Mouse (Mus musculus) heart, postnatal 0 days (tissue): ENCODE results near the gene Hikeshi. TPM values are rescaled to one million over a fixed set of nuclear protein-coding genes. Genes with fewer than 3 reads are reported as not detected.

Experiments used
- ATAC-seq: fragments of 200-750 bp; cut with Nextera tagmentation; 2 replicates; pipeline ENCODE4 v1.8.0; 2017; ENCODE audit warnings: low read depth, moderate number of reproducible peaks, moderate library complexity; ENCODE audit not compliant: insufficient read depth
- DNase-seq: peaks from one replicate; pipeline ENCODE4 v3.0.0-alpha.2; 2016; ENCODE audit warnings: low spot score
- H3K27ac ChIP-seq: fragments of 300-500 bp; sonication (generic); 2 replicates; pipeline ENCODE4 v1.5.1; 2014; ENCODE audit warnings: low read depth, mild to moderate bottlenecking
- H3K27me3 ChIP-seq: fragments of 300-500 bp; sonication (generic); 2 replicates; pipeline ENCODE4 v1.6.1; 2014; ENCODE audit warnings: low read length, mixed read lengths; ENCODE audit not compliant: control insufficient read depth, insufficient read depth
- H3K36me3 ChIP-seq: fragments of 300-500 bp; sonication (generic); replicated peaks from 2 replicates; pipeline ENCODE4 v1.6.1; 2014; ENCODE audit warnings: low read length, mixed read lengths; ENCODE audit not compliant: control insufficient read depth, insufficient read depth
- H3K4me1 ChIP-seq: fragments of 300-500 bp; sonication (generic); 2 replicates; pipeline ENCODE4 v1.6.1; 2014; ENCODE audit warnings: antibody characterized with exemption; ENCODE audit not compliant: control insufficient read depth, insufficient read depth
- H3K4me2 ChIP-seq: fragments of 300-500 bp; sonication (generic); 2 replicates; pipeline ENCODE4 v1.6.1; 2014; ENCODE audit warnings: low read depth, mild to moderate bottlenecking, low read length, moderate library complexity
- H3K4me3 ChIP-seq: fragments of 300-500 bp; sonication (generic); 2 replicates; pipeline ENCODE4 v1.5.1; 2014; ENCODE audit warnings: low read depth, low read length
- H3K9ac ChIP-seq: fragments of 300-500 bp; sonication (generic); replicated peaks from 2 replicates; pipeline ENCODE4 v1.6.1; 2014; ENCODE audit warnings: low read depth, low read length, mixed read lengths
- H3K9me3 ChIP-seq: fragments of 300-500 bp; sonication (generic); replicated peaks from 2 replicates; pipeline ENCODE4 v1.6.1; 2016; ENCODE audit warnings: low read length; ENCODE audit not compliant: control insufficient read depth
- CTCF ChIP-seq: IDR thresholded peaks from 2 replicates; pipeline ENCODE4 v1.5.1; 2016; ENCODE audit warnings: antibody characterized with exemption, control low read depth, low read depth
- EP300 ChIP-seq: IDR thresholded peaks from 2 replicates; pipeline ENCODE4 v1.6.1; 2016; ENCODE audit warnings: antibody characterized with exemption, low read depth
- WGBS: fragments of 180-500 bp; shearing (Covaris S2); extraction: QIAGEN DNeasy Blood & Tissue Kit; methylation state at CpG from one replicate; pipeline ENCODE4 v1.1.7; 2014; 5-methylcytosine and 5-hydroxymethylcytosine counted together
- polyA plus RNA-seq: library from polyadenylated mRNA; unstranded; fragments of >200 nt; fragmentation: Nextera tagmentation; extraction: Ambion mirVana; gene quantifications from 2 replicates; pipeline ENCODE4 v1.2.1, GENCODE M21; 2015
- total RNA-seq: library from RNA; depleted of rRNA; stranded (reverse); fragments of >200 nt; gene quantifications from 2 replicates; pipeline ENCODE4 v1.2.3, GENCODE M21; 2014; ENCODE audit warnings: low replicate concordance; rRNA removed

Gene Hikeshi
- total RNA-seq (22.6 and 120 TPM in 2 replicates), polyA plus RNA-seq (90.9 and 103 TPM in 2 replicates)

DNA sequence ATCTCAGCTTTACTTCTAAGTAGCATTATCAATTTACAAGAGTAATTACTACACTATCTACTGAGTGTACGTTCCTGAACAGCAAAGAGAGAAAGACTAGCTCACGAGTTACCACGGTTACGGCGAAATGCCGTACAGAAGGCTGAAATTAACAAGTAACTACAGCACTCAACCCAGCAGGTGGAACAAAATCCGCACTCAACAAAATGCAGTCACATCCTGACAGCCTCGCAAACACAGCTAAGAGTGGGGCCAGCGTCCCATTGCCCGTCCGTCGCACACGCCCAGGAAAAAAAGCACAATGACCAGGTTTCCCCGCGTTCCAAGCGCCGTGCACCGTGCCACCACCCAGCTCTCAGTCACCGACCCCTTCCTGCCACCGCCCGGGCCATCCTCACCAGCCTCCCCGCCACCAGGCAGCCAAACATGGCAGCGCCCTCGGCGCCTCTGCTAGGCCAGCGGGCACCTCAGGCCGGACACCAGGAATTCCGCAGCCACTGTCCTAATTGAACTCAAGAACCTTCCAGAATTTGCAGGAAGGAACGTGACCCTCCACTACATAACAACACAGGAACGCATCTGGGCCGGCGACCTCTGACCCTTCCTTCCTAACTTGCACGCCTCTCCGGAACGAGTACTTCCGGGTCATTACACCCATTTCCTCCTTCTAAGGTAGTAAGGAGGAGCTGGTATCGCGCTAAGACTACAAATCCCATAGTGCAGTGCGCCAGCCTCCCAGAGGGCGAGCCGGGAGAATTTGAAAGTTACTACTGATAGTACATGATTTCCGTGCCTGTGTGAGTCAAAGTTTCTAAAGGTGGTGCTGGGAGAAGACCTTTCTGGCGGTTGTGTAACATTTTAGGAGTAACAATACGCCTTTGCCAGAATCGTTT lies at the start of gene Hikeshi:
TSS of gene Hikeshi (minus strand) at position 634 of the 893 bp plus-strand sequence.
- peak within 1 kb of the TSS; percentile 85 for H3K27ac ChIP-seq
- H3K4me1 ChIP-seq = peaks cover 11% of the 10 kb centered on the region; the same call in 1 of the 2 replicates
- peak within 1 kb of the TSS; percentile 85 for H3K9ac ChIP-seq
- under 1% methylated on average over 45 of the region's 45 CpGs for WGBS
- H3K4me2 ChIP-seq = peak within 1 kb of the TSS; percentile 69
- H3K9me3 ChIP-seq = no peaks in the 10 kb centered on the region
- no peaks in the 10 kb centered on the region for H3K27me3 ChIP-seq
- H3K4me3 ChIP-seq = peak within 1 kb of the TSS; percentile 93
- H3K36me3 ChIP-seq = no peaks in the 10 kb centered on the region
- TF ChIP-seq EP300 (no peak), CTCF (no peak)
- peak; percentile 99 for ATAC-seq
- DNase-seq = peak; percentile 98

DNA sequence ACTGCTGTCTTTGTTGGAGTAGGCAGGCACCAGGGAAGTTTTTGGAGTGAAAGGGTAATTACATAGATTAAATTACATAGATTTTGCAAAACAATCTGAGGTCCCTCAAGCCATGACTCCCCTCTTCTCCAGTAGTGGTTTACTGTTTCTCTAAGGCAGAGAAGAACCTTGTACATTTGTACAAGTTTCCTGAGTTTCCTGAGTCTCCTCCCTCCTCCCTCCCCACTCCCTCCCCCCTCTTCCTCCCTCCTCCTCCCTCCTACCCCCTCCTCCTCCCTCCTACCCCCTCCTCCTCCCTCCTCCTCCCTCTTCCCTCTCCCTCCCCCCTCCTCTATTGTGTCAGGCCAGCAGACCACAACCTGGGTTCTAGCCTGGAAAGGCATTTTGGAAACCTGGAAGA lies 43.4 kb upstream of the Hikeshi start:
- ATAC-seq = no peak
- TF ChIP-seq EP300 (no peak), CTCF (no peak)
- Histone ChIP-seq H3K4me3 (no peak overlapping the region), H3K9ac (no peak overlapping the region), H3K4me2 (no peak overlapping the region), H3K4me1 (peaks cover 3% of the 10 kb centered on the region; the same call in 1 of the 2 replicates), H3K9me3 (no peaks in the 10 kb centered on the region), H3K36me3 (no peaks in the 10 kb centered on the region), H3K27me3 (no peaks in the 10 kb centered on the region), H3K27ac (no peak overlapping the region)
- DNase-seq = peak; percentile 89

DNA sequence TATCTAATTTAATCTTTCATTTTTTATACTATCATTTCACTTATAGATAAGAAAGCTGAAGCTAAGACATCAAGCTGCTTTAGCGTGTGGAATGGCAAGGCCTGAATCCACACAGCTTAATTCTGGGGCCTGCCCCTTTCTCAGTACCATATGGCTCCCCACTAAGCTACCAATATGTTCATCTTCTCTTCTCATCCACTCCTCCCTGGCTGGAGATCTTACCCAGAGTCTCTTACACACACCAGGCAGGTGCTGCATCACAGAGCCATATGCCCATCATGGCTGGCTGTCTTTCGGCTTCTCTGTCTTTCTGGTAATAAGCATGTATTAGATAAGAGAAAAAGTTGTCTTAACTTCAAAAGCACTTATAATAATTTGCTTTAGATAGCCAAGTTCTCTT lies 42.4 kb upstream of the Hikeshi start:
- 87% methylated on average over 2 of the region's 2 CpGs for WGBS
- no peak for ATAC-seq

DNA sequence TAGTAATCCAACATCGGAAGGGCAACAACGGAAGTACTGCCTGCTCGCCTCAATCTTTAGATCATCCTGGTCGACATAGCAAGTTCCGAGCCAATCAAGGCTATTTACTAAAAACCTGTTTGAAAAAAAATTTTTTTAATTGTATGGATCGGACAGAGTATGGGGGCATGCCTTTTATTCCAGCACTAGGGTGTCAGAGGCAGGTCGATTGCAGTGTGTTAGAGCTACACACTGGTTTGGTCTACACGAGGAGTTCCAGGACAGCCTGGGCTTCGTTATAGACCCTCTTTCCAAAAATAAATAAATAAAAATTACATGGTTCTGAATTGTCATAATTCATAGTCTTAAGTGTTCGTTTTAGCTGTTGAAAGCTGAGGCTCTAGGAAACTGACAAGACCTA lies 40.6 kb upstream of the Hikeshi start:
- peak overlapping the region; percentile 99; the same call in 1 of the 2 replicates for H3K27ac ChIP-seq
- DNase-seq (no peak), ATAC-seq (no peak)
- H3K4me2 ChIP-seq = peak overlapping the region; percentile 95
- H3K9me3 ChIP-seq = no peaks in the 10 kb centered on the region
- H3K9ac ChIP-seq = peak overlapping the region; percentile 93
- peak overlapping the region; percentile 87 for H3K4me3 ChIP-seq
- peaks cover 13% of the 10 kb centered on the region for H3K4me1 ChIP-seq
- WGBS = 6% methylated on average over 10 of the region's 10 CpGs
- H3K36me3 ChIP-seq = 0 out of 2 replicates have a peak, but pooled peaks cover 4% of the 10 kb centered on the region
- TF ChIP-seq EP300 = no peak
- no peak for TF ChIP-seq CTCF
- H3K27me3 ChIP-seq = no peaks in the 10 kb centered on the region

More for the DNA sequence above, 42.4 kb upstream of the Hikeshi start:
- Histone ChIP-seq H3K9ac (no peak overlapping the region), H3K4me1 (peaks cover 12% of the 10 kb centered on the region), H3K27ac (no peak overlapping the region), H3K9me3 (no peaks in the 10 kb centered on the region), H3K4me2 (no peak overlapping the region), H3K4me3 (no peak overlapping the region), H3K36me3 (no peaks in the 10 kb centered on the region), H3K27me3 (no peaks in the 10 kb centered on the region)
- no peak for TF ChIP-seq CTCF
- no peak for TF ChIP-seq EP300
- DNase-seq = no peak

DNA sequence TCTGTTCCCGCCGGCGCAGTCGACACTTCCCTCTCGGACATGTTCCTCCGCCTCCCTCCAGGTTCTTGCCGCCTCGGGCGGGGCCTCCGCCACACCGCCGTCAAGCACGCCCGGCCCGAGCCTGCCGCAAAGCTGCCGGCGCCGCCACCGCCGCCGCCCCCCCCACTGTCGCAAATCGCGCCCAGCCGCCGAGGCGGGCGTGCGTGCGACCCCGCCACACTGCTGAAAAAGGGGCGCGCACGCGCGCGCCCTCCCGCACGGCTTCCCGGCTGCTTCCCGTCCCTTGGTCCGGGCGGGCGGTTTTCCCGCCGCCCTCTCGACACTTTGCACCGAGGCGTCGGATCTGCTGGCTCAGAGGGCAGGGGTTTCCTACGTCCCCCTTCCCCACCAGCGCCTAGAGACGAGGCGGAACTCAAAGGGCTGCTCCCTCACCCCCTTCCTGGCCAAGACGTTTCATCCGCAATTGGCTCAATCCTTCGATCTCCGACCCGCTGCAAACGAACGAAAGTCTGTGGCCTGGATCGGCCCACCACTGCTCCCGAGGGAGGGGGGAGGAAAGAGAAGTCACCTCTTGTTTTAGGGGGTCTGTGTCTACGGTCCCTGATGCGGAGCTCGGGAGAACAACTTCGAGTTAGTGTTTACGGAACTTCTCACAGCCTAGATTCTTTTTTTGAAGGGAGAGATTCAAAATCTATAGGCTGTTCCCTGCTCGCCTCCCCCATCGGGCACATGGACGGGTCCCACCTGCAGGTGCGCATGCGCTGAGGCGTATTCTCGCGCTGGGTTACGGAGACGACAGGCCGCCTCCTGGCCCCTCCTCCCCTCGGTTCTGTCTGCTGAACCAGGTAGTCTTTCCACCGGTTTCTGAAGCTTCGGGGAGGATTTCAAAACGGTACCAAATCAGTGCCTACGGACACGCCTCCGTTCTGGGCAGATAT lies 39.8 kb upstream of the Hikeshi start, which contains the start of gene Eed:
TSS of gene Eed (minus strand) at position 499 of the 938 bp plus-strand sequence.
- TF ChIP-seq EP300 = peak; percentile 53; the same call in 1 of the 2 replicates
- no peak for TF ChIP-seq CTCF
- peaks cover 13% of the 10 kb centered on the region for H3K4me1 ChIP-seq
- peaks cover 9% of the 10 kb centered on the region for H3K36me3 ChIP-seq
- ATAC-seq (peak; percentile 89), DNase-seq (peak; percentile 95)
- WGBS = under 1% methylated on average over 83 of the region's 87 CpGs
- no peaks in the 10 kb centered on the region for H3K27me3 ChIP-seq
- H3K27ac ChIP-seq = peak within 1 kb of the TSS; percentile 99
- H3K9ac ChIP-seq = peak within 1 kb of the TSS; percentile 93
- H3K9me3 ChIP-seq = no peaks in the 10 kb centered on the region
- peak within 1 kb of the TSS; percentile 95 for H3K4me2 ChIP-seq
- peak within 1 kb of the TSS; percentile 87 for H3K4me3 ChIP-seq
